Mouse (Mus musculus): ENCODE results near the gene Ulk4. TPM values are rescaled to one million over a fixed set of nuclear protein-coding genes. Genes with fewer than 3 reads are reported as not detected.
A peak's percentile ranks its signal among the peaks of the same experiment; 100 is the strongest.

Gene Ulk4
- polyA plus RNA-seq, 1 experiment = 7.8 TPM

DNA sequence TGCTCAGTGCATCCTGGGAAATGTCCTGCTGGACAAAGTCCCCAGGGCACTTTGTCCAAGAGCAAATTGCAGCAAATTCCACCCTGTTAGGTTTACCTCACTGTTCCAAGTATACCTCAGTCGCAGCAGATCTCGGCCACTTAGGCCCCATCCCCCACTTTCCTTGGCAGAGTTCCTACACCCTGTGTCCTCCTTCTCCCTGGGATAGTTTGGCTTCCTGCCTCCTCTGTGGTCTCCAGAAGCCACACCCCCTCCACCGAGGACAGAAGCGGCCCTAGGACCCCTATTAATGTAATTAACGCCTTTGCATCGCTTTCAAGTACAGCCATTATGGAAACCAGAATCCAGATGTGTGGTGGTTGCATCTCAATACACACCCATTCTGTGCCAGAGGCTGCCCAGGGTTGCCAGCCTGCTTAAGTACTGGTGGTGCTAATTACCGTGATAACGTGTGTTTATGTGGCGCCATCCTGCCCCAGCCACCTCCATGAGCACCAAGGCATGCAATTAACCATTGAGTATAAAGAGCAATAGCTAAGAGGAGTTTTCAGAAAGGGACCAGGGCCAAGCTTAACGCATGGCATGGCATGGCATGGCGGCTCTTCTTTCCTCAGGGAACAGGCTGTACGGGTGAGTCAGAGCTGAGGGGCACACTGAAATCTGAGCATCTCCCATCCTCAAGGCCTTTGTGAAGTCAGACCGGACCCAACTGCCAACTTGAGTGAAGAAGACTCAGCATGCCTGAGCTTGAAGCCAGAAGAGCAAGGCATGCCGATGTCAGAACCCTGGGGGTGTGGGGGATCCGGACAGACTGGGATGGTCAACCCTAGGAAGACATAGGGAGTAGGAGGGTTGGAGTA, 275.1 kb downstream of the Ulk4 start:
- no peak for TF ChIP-seq CTCF (IDR thresholded peaks at IDR 0.05; ENCODE audit: borderline replicate concordance, extremely low read depth, insufficient read depth, insufficient read length)
- TF ChIP-seq POLR2A (IDR thresholded peaks at IDR 0.05; ENCODE audit: borderline replicate concordance, extremely low read depth, insufficient read depth, insufficient read length, poor library complexity, severe bottlenecking) = no peak
- DNase-seq (ENCODE audit: low read depth) = peak; percentile 81

DNA sequence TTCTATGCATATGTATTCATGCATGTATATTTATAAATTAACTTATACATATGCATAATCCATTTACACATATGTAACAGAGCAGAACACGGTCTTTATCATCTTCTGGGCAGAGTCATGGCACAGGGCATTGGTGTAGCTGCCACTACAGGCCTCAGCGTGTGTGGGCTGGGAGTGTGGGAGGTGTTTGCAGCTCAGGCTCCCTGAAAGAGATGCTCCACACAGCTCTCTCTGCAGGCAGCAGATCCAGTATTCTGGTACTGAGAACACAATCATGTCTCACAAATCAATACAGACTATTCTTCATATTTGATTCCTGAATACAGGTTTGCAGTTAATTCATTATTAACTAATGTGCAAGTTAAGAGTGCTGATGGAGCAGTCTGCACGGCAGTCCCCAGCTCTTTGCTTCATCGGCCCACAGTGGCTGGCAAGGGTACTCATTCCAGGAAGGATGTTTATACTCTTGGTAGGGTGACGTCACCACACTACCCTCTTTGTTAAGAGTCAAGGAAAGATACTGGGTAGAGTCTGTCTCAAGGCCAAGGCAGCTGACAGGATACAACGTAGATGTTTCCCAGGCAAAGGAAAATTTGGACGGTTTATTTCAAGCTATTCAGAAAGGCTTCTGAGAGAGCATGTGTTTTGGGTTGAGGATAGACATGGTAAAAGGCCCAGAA, 276.2 kb downstream of the Ulk4 start:
- DNase-seq (ENCODE audit: low read depth) = peak; percentile 75
- TF ChIP-seq CTCF (IDR thresholded peaks at IDR 0.05; ENCODE audit: borderline replicate concordance, extremely low read depth, insufficient read depth, insufficient read length) (no peak), POLR2A (IDR thresholded peaks at IDR 0.05; ENCODE audit: borderline replicate concordance, extremely low read depth, insufficient read depth, insufficient read length, poor library complexity, severe bottlenecking) (no peak)

DNA sequence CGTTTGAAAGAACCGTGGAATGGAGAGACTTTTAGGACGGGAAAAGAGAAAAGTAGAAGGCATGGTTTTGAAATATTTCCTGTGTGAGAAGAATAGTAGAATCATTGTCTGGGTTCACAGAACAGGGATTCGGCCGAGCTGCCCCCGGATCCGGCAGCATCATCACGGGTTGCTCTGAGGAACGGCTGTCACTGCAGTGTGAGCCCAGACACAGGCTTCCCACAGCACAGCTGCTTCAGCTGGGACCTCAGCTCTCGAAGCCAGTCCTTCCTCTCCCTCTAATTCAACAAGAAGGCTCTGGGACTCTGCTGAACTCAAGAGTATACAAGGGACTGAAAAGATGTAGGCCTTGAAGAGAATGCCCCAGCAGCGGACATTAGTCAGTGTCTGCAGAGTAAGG, 278.3 kb downstream of the Ulk4 start:
- no peak for DNase-seq (ENCODE audit: low read depth)
- TF ChIP-seq POLR2A (IDR thresholded peaks at IDR 0.05; ENCODE audit: borderline replicate concordance, extremely low read depth, insufficient read depth, insufficient read length, poor library complexity, severe bottlenecking) (no peak), CTCF (IDR thresholded peaks at IDR 0.05; ENCODE audit: borderline replicate concordance, extremely low read depth, insufficient read depth, insufficient read length) (no peak)

DNA sequence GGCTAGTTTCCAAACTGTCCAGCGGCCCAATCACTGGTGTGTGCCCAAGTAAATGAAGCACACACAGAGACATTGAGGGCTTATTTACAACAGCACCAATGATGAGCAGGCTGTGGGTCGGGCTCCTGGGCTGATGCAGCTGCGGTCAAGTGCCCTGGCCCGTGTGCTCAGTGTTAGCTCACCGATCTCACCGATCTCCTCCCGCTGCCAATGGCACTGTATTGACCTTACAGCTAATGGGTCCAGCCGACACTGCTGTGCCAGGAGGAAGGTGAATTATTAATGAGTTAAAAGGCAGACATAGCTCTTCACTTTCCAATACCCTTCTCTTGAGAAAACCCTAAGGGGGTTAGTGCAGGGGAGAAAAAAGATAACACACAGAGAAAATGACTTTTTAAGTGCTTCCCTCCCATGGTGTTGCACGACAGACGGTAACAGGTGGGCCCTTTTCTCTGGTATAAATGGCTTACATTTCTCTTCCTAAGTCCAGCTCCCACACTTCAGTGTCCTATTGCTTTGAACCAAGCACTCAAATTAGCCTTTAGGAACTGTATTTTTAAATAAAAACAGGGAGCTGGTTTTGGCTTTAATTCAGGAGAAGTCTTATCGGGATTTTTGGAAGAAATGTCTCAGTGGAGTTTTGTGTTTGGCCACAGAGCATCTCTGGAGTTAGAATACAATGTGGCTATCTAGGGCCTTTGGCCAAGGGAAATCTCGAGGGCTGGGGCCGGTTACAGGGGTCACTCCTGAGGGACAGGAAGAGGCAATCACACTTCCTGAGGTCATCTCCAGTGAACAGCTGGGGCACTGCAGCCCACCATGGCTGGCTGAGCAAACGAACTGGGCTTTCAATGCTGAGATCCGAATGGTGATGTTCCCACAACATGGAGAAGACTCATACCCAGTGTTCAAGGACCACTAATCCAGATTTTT, 282.5 kb downstream of the Ulk4 start:
- TF ChIP-seq CTCF (IDR thresholded peaks at IDR 0.05; ENCODE audit: borderline replicate concordance, extremely low read depth, insufficient read depth, insufficient read length) (no peak), POLR2A (IDR thresholded peaks at IDR 0.05; ENCODE audit: borderline replicate concordance, extremely low read depth, insufficient read depth, insufficient read length, poor library complexity, severe bottlenecking) (no peak)
- DNase-seq (ENCODE audit: low read depth) = peak; percentile 31

DNA sequence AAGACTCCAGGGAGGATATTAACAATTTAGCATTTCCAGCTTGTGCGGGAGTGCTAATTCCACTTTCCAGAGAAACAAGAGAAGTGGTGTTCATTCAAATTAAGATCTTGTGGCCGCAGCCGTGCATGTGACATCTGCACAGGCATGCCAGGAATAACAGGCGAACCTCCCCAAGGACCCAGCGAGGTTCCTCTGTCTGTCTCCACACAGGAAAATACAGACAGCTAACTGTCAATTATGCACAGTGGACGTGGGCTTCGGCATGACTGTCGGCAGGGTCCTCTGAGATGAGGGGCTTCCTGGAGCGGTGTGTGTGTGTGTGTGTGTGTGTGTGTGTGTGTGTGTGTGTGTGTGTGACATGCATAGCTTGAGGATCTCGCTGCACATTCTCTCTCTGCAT, 284.0 kb downstream of the Ulk4 start:
- peak; percentile 78 for DNase-seq (ENCODE audit: low read depth)
- TF ChIP-seq CTCF (IDR thresholded peaks at IDR 0.05; ENCODE audit: borderline replicate concordance, extremely low read depth, insufficient read depth, insufficient read length) = no peak
- TF ChIP-seq POLR2A (IDR thresholded peaks at IDR 0.05; ENCODE audit: borderline replicate concordance, extremely low read depth, insufficient read depth, insufficient read length, poor library complexity, severe bottlenecking) = no peak

DNA sequence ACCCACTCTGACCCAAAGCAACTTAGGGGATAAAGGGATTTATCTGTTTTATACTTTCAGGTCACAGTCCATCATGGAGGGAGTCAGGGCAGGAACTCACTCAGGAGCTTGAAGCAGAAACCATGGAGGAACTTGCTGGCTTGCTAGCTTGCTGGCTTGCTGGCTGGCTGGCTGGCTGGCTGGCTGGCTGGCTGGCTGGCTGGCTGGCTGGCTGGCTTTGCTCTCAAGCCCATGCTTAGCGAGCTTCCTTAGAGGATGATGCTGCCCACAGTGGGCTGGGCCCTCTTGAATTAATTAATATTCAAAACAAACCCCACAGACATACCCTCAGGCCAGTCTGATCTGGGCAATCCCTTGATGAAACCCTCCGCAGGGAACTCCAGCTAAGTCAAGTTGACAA, 285.2 kb downstream of the Ulk4 start:
- TF ChIP-seq POLR2A (IDR thresholded peaks at IDR 0.05; ENCODE audit: borderline replicate concordance, extremely low read depth, insufficient read depth, insufficient read length, poor library complexity, severe bottlenecking) (no peak), CTCF (IDR thresholded peaks at IDR 0.05; ENCODE audit: borderline replicate concordance, extremely low read depth, insufficient read depth, insufficient read length) (no peak)
- DNase-seq (ENCODE audit: low read depth) = no peak

DNA sequence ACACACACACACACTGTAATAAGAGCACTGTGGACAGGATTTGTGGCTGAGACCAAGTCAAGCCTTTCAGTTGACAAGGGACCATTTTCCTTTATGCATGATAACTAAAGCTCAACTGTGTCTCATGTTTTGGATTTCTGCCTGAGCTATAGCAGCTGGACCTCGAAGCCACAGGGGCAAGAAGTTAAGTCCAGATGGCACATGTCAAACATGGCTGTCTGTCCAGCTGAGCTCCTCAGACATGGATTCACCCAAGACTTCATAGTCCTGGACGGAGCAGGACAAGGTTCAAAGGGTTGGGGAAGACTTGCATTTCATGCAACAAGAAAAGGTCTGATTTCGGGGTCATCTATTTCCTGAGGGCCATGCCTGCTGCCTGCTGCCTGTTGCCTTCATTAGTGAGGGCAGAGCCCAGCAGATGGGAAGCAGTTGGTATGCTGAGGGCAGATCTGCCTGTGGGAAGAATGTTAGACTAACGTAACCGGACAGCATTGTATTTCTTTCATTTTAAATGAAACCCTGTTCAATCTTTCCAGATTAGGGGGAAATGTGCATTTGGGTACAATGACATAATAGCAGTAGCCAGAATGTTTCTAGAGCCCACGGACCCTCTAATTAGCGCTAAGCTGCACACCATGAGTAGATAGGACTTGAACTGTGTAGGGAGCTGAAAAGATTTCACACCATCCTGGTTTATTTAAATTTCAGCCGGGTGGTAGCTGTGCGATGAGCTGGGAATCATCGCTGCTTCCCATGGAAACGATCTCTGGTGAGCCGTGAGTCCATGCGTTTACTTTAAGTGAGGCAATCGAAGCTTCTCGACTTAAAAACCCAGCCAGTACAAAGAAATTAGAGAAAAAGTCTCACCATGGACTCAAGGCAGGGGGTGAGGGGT, 286.9 kb downstream of the Ulk4 start:
- DNase-seq (ENCODE audit: low read depth) = peak; percentile 78
- TF ChIP-seq POLR2A (IDR thresholded peaks at IDR 0.05; ENCODE audit: borderline replicate concordance, extremely low read depth, insufficient read depth, insufficient read length, poor library complexity, severe bottlenecking) (no peak), CTCF (IDR thresholded peaks at IDR 0.05; ENCODE audit: borderline replicate concordance, extremely low read depth, insufficient read depth, insufficient read length) (no peak)

DNA sequence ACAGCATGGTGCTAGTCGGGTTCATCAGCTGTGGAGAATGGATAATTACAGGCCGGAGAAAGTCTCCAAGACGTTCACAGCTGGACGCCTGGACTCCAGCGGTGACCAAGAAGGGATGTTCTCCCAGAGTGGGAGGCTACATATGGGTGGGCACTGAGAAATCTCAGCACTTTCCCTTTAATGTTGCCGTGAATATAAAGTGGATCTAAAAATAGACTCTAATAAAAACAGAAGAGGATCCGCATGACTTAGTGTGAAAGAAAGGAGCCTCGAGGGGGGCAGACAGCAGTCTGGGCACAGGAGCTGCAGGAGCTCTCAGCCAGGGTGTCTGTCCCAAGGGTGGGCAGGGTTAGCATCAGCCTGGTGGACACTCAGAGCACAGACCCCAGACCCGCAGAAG, 288.9 kb downstream of the Ulk4 start:
- TF ChIP-seq POLR2A (IDR thresholded peaks at IDR 0.05; ENCODE audit: borderline replicate concordance, extremely low read depth, insufficient read depth, insufficient read length, poor library complexity, severe bottlenecking) = no peak
- no peak for TF ChIP-seq CTCF (IDR thresholded peaks at IDR 0.05; ENCODE audit: borderline replicate concordance, extremely low read depth, insufficient read depth, insufficient read length)
- peak; percentile 60 for DNase-seq (ENCODE audit: low read depth)

DNA sequence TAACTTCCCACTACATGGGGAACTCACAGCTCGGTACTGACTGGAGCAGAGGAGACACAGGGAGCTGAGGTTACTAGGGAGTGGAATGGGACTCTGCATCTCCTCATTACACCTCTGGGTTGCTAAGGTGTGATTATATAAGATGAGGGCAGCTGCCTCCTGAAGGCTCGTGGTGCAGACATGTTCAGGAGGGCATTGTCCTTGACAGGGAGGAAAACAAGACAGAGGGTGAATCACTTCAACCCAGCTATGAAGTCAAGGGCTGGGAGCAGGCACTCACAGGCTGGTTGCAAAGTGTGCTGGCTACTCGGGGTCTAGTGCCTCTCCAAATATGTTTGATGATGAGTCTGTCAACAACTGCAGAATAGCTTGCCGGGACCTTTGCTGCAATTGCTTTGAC, 290.0 kb downstream of the Ulk4 start:
- no peak for TF ChIP-seq POLR2A (IDR thresholded peaks at IDR 0.05; ENCODE audit: borderline replicate concordance, extremely low read depth, insufficient read depth, insufficient read length, poor library complexity, severe bottlenecking)
- no peak for TF ChIP-seq CTCF (IDR thresholded peaks at IDR 0.05; ENCODE audit: borderline replicate concordance, extremely low read depth, insufficient read depth, insufficient read length)
- no peak for DNase-seq (ENCODE audit: low read depth)

DNA sequence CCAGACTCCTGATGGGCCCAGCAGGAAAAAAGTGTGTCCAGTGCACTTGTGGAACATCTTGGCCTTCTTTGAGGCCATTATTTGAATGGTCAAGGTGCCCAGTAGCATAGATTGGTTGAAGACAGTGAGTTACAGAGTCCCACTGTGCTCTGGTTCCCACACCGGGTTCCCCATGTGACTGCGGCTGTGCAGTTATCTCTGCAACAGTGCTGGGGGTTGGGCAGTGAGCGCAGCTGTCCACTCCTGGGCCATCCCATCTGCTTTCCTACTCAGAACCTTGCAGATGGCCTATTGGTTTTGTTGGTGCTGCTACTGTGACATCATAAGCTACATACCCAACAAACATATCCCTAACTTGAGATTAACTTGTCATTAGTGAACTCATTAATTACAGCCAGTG, 290.7 kb downstream of the Ulk4 start:
- DNase-seq (ENCODE audit: low read depth) = no peak
- TF ChIP-seq CTCF (IDR thresholded peaks at IDR 0.05; ENCODE audit: borderline replicate concordance, extremely low read depth, insufficient read depth, insufficient read length) (no peak), POLR2A (IDR thresholded peaks at IDR 0.05; ENCODE audit: borderline replicate concordance, extremely low read depth, insufficient read depth, insufficient read length, poor library complexity, severe bottlenecking) (no peak)
